Mouse (Mus musculus): ENCODE results near the gene Tenm4.

The Tenm4 gene

GRCm38 (mm10) chr7:96796033-96796741 is 625.1 kb downstream of the Tenm4 start:
- DNase-seq: peak; percentile 85

GRCm38 (mm10) chr7:96796788-96797485 is 625.9 kb downstream of the Tenm4 start:
- peak; percentile 35 for DNase-seq

GRCm38 (mm10) chr7:96797716-96798332 is 626.8 kb downstream of the Tenm4 start:
- DNase-seq: no peak

GRCm38 (mm10) chr7:96799816-96800215 is 628.8 kb downstream of the Tenm4 start:
- DNase-seq: no peak

- no peak for DNase-seq
Measured at GRCm38 (mm10) chr7:96801368-96801767, 630.3 kb downstream of the Tenm4 start.

- DNase-seq: no peak
Measured at GRCm38 (mm10) chr7:96802216-96802615, 631.2 kb downstream of the Tenm4 start.

- DNase-seq: no peak
Measured at GRCm38 (mm10) chr7:96806561-96806960, 635.5 kb downstream of the Tenm4 start.

GRCm38 (mm10) chr7:96807281-96808058 is 636.4 kb downstream of the Tenm4 start:
- DNase-seq: no peak

GRCm38 (mm10) chr7:96808059-96808646 is 637.1 kb downstream of the Tenm4 start:
- no peak for DNase-seq

GRCm38 (mm10) chr7:96811691-96812090 is 640.6 kb downstream of the Tenm4 start:
- DNase-seq: no peak

- no peak for DNase-seq
Measured at GRCm38 (mm10) chr7:96813036-96813435, 642.0 kb downstream of the Tenm4 start.

- no peak for DNase-seq
Measured at GRCm38 (mm10) chr7:96813497-96814400, 642.7 kb downstream of the Tenm4 start.

GRCm38 (mm10) chr7:96814581-96814980 is 643.5 kb downstream of the Tenm4 start:
- no peak for DNase-seq

GRCm38 (mm10) chr7:96817030-96817674 is 646.1 kb downstream of the Tenm4 start:
- peak; percentile 19 for DNase-seq

- no peak for DNase-seq
Measured at GRCm38 (mm10) chr7:96818236-96818916, 647.3 kb downstream of the Tenm4 start.

- DNase-seq: no peak
Measured at GRCm38 (mm10) chr7:96819538-96819937, 648.5 kb downstream of the Tenm4 start.

- no peak for DNase-seq
Measured at GRCm38 (mm10) chr7:96820343-96820742, 649.3 kb downstream of the Tenm4 start.

- no peak for DNase-seq
Measured at GRCm38 (mm10) chr7:96826101-96826500, 655.1 kb downstream of the Tenm4 start.

GRCm38 (mm10) chr7:96826672-96827071 is 655.6 kb downstream of the Tenm4 start:
- DNase-seq: no peak

- DNase-seq: peak; percentile 18
Measured at GRCm38 (mm10) chr7:96832551-96832950, 661.5 kb downstream of the Tenm4 start.

GRCm38 (mm10) chr7:96833012-96833411 is 662.0 kb downstream of the Tenm4 start:
- DNase-seq: no peak

Data from right cerebral cortex, postnatal 4 days (tissue).